Mouse (Mus musculus): ENCODE measurements around the gene Fate1. TPM values are rescaled to one million over a fixed set of nuclear protein-coding genes. Genes with fewer than 3 reads are reported as not detected.

The Fate1 gene
- not detected in 2 replicates for polyA plus RNA-seq (2012; rRNA removed)

GRCm38 (mm10) chrX:71972686-71973085 lies at the start of gene Fate1:
TSS of gene Fate1 (plus strand) at chrX:71972986.
- TF ChIP-seq POLR2A (IDR thresholded peaks at IDR 0.05; ENCODE audit: low read depth, low read length) (no peak), CTCF (IDR thresholded peaks at IDR 0.05; ENCODE audit: extremely low read depth, insufficient read depth, insufficient read length, insufficient replicate concordance) (no peak)
- Histone ChIP-seq H3K4me1 (ENCODE audit: control insufficient read depth, insufficient read depth, insufficient read length) (no peaks in the 10 kb centered on the region), H3K27me3 (ENCODE audit: control insufficient read depth, insufficient read depth, low read length) (no peaks in the 10 kb centered on the region), H3K4me3 (ENCODE audit: extremely low read depth, insufficient read depth, insufficient read length) (no peak within 1 kb of the TSS), H3K27ac (ENCODE audit: insufficient read depth, low read length) (no peak within 1 kb of the TSS), H3K36me3 (ENCODE audit: control insufficient read depth, insufficient read depth, low read length) (no peaks in the 10 kb centered on the region)
- DNase-seq (ENCODE audit: low read depth in 1 of 2, low spot score in 2 of 2) = no peak
- WGBS = 76% methylated on average over 2 of the region's 2 CpGs

GRCm38 (mm10) chrX:71946631-71947030 lies 26.2 kb upstream of the Fate1 start:
- WGBS = 19% methylated on average over 3 of the region's 3 CpGs
- DNase-seq (ENCODE audit: low read depth in 1 of 2, low spot score in 2 of 2) = no peak
- TF ChIP-seq CTCF (IDR thresholded peaks at IDR 0.05; ENCODE audit: extremely low read depth, insufficient read depth, insufficient read length, insufficient replicate concordance) = no peak
- H3K4me1 ChIP-seq (ENCODE audit: control insufficient read depth, insufficient read depth, insufficient read length) = no peaks in the 10 kb centered on the region
- H3K27ac ChIP-seq (ENCODE audit: insufficient read depth, low read length) = no peak overlapping the region
- H3K27me3 ChIP-seq (ENCODE audit: control insufficient read depth, insufficient read depth, low read length) = no peaks in the 10 kb centered on the region
- H3K4me3 ChIP-seq (ENCODE audit: extremely low read depth, insufficient read depth, insufficient read length) = no peak overlapping the region
- H3K36me3 ChIP-seq (ENCODE audit: control insufficient read depth, insufficient read depth, low read length) = no peaks in the 10 kb centered on the region

GRCm38 (mm10) chrX:71958366-71958765 lies 14.4 kb upstream of the Fate1 start:
- H3K27ac ChIP-seq (ENCODE audit: insufficient read depth, low read length) = no peak overlapping the region
- H3K4me3 ChIP-seq (ENCODE audit: extremely low read depth, insufficient read depth, insufficient read length) = no peak overlapping the region
- no peaks in the 10 kb centered on the region for H3K27me3 ChIP-seq (ENCODE audit: control insufficient read depth, insufficient read depth, low read length)
- H3K4me1 ChIP-seq (ENCODE audit: control insufficient read depth, insufficient read depth, insufficient read length) = no peaks in the 10 kb centered on the region; the same call in 1 of the 2 replicates
- TF ChIP-seq POLR2A (IDR thresholded peaks at IDR 0.05; ENCODE audit: low read depth, low read length) = no peak
- TF ChIP-seq CTCF (IDR thresholded peaks at IDR 0.05; ENCODE audit: extremely low read depth, insufficient read depth, insufficient read length, insufficient replicate concordance) = no peak
- H3K36me3 ChIP-seq (ENCODE audit: control insufficient read depth, insufficient read depth, low read length) = no peaks in the 10 kb centered on the region
- DNase-seq (ENCODE audit: low read depth in 1 of 2, low spot score in 2 of 2) = no peak

- Histone ChIP-seq H3K27me3 (ENCODE audit: control insufficient read depth, insufficient read depth, low read length) (no peaks in the 10 kb centered on the region), H3K36me3 (ENCODE audit: control insufficient read depth, insufficient read depth, low read length) (no peaks in the 10 kb centered on the region), H3K4me1 (ENCODE audit: control insufficient read depth, insufficient read depth, insufficient read length) (no peaks in the 10 kb centered on the region; the same call in 1 of the 2 replicates), H3K4me3 (ENCODE audit: extremely low read depth, insufficient read depth, insufficient read length) (peak within 1 kb of the TSS; percentile 8; the same call in 1 of the 2 replicates), H3K27ac (ENCODE audit: insufficient read depth, low read length) (no peak within 1 kb of the TSS)
- 29% methylated on average over 57 of the region's 72 CpGs for WGBS
- DNase-seq (ENCODE audit: low read depth in 1 of 2, low spot score in 2 of 2) = no peak
- TF ChIP-seq CTCF (IDR thresholded peaks at IDR 0.05; ENCODE audit: extremely low read depth, insufficient read depth, insufficient read length, insufficient replicate concordance) (no peak), POLR2A (IDR thresholded peaks at IDR 0.05; ENCODE audit: low read depth, low read length) (no peak)
Measured at GRCm38 (mm10) chrX:71962073-71963051, 10.4 kb upstream of the Fate1 start, which contains the start of gene Prrg3. TSS of gene Prrg3 (plus strand) at chrX:71962624.

- no peak for TF ChIP-seq POLR2A (IDR thresholded peaks at IDR 0.05; ENCODE audit: low read depth, low read length)
- TF ChIP-seq CTCF (IDR thresholded peaks at IDR 0.05; ENCODE audit: extremely low read depth, insufficient read depth, insufficient read length, insufficient replicate concordance) = no peak
- H3K4me3 ChIP-seq (ENCODE audit: extremely low read depth, insufficient read depth, insufficient read length) = no peak overlapping the region
- no peaks in the 10 kb centered on the region for H3K36me3 ChIP-seq (ENCODE audit: control insufficient read depth, insufficient read depth, low read length)
- H3K27ac ChIP-seq (ENCODE audit: insufficient read depth, low read length) = no peak overlapping the region
- 47% methylated on average over 9 of the region's 9 CpGs for WGBS
- DNase-seq (ENCODE audit: low read depth in 1 of 2, low spot score in 2 of 2) = no peak
- H3K27me3 ChIP-seq (ENCODE audit: control insufficient read depth, insufficient read depth, low read length) = no peaks in the 10 kb centered on the region
- H3K4me1 ChIP-seq (ENCODE audit: control insufficient read depth, insufficient read depth, insufficient read length) = no peaks in the 10 kb centered on the region; the same call in 1 of the 2 replicates
Measured at GRCm38 (mm10) chrX:71963275-71963912, 9.4 kb upstream of the Fate1 start.

GRCm38 (mm10) chrX:71968216-71968615 lies 4.6 kb upstream of the Fate1 start:
- Histone ChIP-seq H3K4me1 (ENCODE audit: control insufficient read depth, insufficient read depth, insufficient read length) (no peaks in the 10 kb centered on the region), H3K27me3 (ENCODE audit: control insufficient read depth, insufficient read depth, low read length) (no peaks in the 10 kb centered on the region), H3K27ac (ENCODE audit: insufficient read depth, low read length) (no peak overlapping the region), H3K4me3 (ENCODE audit: extremely low read depth, insufficient read depth, insufficient read length) (no peak overlapping the region), H3K36me3 (ENCODE audit: control insufficient read depth, insufficient read depth, low read length) (no peaks in the 10 kb centered on the region)
- TF ChIP-seq CTCF (IDR thresholded peaks at IDR 0.05; ENCODE audit: extremely low read depth, insufficient read depth, insufficient read length, insufficient replicate concordance) (no peak), POLR2A (IDR thresholded peaks at IDR 0.05; ENCODE audit: low read depth, low read length) (no peak)
- WGBS = 94% methylated on average over 1 of the region's 1 CpGs
- no peak for DNase-seq (ENCODE audit: low read depth in 1 of 2, low spot score in 2 of 2)

All from spleen, adult 2 months (tissue).